Mouse (Mus musculus): ENCODE measurements at regions not wholly inside any gene's neighbourhood (a gene's known extent, or its start where the extent isn't known, plus 50 kb on each side); places are given as distances from the start of the nearest gene placed in this dataset.

DNA sequence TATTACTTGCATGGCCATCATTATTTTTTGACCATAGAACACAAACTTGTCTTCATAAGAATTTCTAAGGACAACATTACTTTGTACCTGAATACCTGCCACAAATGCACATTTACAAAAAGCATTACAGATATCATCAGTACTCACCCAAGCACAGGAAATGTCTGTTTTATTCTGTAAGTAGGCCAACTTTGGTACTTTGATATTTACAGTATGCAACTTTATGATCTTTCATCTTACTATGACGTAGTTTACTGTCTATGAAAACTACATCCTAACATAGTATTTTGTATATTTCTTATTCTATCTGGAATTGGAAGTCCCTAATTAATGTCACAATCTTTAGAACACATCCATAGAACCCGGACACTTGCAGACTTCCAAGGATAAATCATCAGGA is 282.2 kb upstream of the Egfl6 start:
- Histone ChIP-seq H3K4me3 (ENCODE audit: low read depth, low read length) (no peak overlapping the region), H3K27ac (ENCODE audit: low read depth, low read length) (no peak overlapping the region), H3K9ac (ENCODE audit: low read depth, low read length) (no peak overlapping the region), H3K4me1 (replicated peaks; ENCODE audit: control insufficient read depth, insufficient read depth, low read length) (no peaks in the 10 kb centered on the region), H3K9me3 (ENCODE audit: control insufficient read depth, low read length) (no peaks in the 10 kb centered on the region), H3K4me2 (replicated peaks; ENCODE audit: low read depth, low read length) (no peak overlapping the region), H3K36me3 (ENCODE audit: control insufficient read depth, insufficient read depth, low read length) (no peaks in the 10 kb centered on the region), H3K27me3 (ENCODE audit: control insufficient read depth, insufficient read depth, low read length) (no peaks in the 10 kb centered on the region)
- WGBS = 83% methylated on average over 2 of the region's 2 CpGs
- DNase-seq (ENCODE audit: low spot score) (no peak), ATAC-seq (ENCODE audit: low FRiP score) (no peak)

All from hindbrain, embryonic 11.5 days (tissue).